Mouse (Mus musculus) bone marrow macrophage, adult 2 months (primary cell): ENCODE measurements around the gene Map3k11.

Experiments used
- CTCF ChIP-seq: IDR thresholded peaks from 2 replicates; pipeline ENCODE4 v1.5.1; 2012; ENCODE audit warnings: low read depth, mild to moderate bottlenecking, low read length, moderate library complexity
- POLR2A ChIP-seq: IDR thresholded peaks from 2 replicates; pipeline ENCODE4 v1.6.1; 2012; ENCODE audit warnings: mild to moderate bottlenecking, low read depth, low read length, borderline replicate concordance

GRCm38 (mm10) chr19:5704801-5705571 is 16.4 kb downstream of the Map3k11 start:
- TF ChIP-seq CTCF (no peak), POLR2A (no peak)
